Mouse (Mus musculus) brain, adult 2 months (tissue): ENCODE results near the gene Cdh6.

ENCODE experiments used
- DNase-seq: peaks from one replicate; pipeline ENCODE4 v3.0.0; 2011; ENCODE audit warnings: low read depth, low spot score

Cdh6 gene

DNA sequence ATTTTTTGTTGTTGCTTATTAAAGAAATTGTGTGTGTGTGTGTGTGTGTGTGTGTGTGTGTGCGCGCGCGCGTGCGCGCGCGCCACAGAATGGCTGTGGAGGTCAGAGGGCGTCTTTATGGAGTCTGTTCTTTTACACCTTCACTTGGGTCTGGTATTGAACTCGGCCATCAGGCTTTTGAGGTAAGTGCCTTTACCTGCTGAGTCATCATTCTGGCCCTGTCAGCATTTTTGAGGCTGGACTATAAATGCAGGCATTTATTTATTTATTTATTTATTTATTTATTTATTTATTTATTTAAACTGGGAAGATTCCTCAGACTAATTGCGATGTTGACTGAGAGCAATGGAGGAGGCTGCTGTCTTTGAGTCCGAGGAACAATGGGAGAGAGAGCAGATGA lies 109.8 kb downstream of the Cdh6 start:
- DNase-seq = no peak

DNA sequence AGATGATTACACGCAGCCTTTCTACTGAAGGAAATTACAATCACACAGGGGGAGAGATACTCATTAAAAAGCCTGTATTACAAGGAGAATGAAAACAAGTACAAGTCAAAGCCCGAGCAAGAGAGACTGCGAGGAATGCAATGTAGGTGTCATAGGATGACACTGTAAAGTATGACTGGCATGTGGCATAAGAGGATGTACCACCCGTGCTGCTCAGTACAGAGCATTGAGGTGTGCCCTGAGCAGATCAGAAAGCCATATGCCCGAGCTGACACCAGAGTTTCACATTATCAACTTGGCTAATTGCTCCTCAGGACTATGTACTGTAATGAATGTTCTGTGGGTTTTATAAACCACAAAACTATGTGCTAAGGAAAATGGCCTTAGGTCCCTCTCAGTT lies 115.7 kb downstream of the Cdh6 start:
- DNase-seq = no peak

DNA sequence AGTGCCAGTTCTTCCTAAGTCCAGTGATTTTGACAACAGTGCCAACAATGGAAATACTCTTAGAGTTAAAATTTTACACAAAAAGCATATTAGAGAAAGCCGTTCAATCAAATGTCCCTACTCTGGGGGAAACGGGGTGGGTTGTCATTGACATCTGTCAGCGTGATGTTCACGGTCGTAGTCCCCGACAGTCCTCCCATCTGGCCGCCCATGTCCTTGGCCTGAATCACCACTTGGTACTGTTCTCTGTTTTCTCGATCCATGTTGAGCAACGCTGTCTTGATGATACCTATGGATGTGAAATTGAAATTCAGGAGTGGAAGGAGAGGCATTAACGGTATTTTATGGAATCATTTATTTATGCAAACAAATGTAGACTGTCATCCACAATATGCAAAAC lies 116.2 kb downstream of the Cdh6 start:
- DNase-seq = no peak

DNA sequence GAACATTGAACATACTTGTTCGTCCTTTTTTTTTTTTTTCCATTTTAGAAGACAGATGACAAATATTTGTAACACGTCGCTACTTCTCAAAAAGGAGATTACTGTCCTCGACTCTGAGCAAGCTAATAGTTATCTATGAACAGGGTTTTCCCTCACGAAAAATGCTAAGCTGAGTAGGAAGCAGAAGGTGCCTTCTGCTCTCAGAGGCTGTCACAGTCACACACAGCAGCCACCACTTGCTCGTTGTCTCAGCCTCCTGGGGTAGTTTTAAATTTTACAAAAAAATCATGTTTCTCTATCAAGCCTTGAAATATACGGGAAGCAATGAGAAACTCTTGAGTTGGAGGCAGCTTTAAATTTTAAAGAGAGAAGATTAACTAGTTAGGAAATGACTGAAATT lies 125.6 kb downstream of the Cdh6 start:
- DNase-seq = peak; percentile 31

DNA sequence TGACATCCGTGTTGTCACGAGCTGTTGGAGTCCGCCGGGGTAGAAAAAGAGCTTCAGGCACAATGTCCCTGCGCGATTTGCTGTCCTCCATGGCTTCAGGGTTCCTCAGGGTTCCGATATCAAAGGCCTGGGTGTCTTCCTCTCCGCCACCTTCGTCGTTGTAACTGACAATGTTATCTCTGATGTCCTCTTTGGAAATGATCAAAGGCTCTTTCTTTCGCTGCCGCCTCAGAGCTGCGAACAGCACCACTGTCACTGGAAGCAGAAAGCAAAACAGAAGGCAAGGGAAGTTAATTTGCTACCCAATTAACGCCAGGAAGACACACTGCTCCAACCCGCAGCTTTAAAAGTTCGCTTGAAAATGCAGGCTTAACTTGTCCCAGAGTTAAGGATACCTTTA lies 139.0 kb downstream of the Cdh6 start:
- peak; percentile 21 for DNase-seq

DNA sequence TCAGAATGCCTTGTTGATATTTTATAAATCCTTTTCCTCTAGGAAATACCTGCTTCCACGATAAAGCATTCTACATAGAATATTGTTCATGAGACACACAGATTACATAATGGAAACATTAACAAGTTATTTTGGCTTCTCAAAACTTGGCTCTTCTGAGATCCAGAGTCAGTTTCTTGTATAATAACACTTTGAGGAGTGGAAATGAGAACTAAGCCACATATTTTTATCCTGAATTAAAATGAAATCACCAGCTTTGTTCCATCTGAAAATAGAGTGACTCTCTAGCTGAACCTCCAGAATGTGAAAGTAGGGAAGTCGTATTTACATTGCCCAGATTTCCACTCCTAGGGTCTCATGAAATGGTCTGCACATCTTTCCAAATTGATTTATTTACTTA lies 142.8 kb downstream of the Cdh6 start:
- DNase-seq = peak; percentile 53

DNA sequence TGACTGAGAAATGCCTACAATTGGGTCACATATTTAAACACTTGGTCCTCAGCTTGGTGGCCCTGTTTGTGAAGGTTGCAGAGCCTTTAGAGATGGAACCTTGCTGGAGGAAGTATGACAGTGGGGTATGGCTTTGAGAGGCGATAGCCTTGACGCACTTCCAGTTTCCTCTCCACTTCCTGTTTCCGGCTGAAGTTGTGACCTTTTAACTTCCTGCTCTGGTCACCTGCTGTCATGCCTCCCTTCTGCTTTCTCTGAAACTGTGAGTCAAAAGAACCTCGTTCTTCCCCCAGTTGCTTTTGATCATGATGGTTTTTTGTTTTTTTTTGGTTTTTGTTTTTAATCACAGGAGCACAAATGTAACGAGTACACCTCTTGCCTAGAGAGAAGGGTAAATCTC lies 146.0 kb downstream of the Cdh6 start:
- no peak for DNase-seq

DNA sequence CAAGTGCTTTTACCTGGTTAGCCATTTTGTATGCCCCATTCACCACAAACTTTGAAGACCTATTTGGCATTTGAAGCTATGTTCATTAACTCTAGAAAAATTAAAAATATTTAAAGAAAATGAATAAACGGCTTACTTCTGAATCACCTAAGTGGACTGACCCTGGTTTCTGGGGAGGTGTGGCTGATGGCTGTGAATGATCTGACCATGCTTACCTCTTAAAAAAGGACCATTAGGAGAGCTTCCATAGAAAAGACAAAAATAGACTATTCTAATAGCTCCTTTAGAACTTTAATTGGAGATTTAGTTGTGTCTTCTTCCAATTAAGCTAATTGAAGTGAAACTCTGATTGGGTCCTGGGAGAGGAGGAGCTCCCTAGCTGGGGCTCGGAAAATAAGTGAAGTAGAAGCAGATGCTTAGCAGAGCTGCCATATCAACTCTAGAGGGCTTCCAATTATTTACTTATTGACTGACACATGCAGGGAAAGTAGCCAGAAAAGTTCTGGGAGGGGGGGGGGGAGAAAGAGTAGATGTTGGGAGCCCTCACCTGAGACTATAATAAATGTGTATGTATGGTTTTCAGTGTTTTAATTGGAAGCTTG lies 156.6 kb downstream of the Cdh6 start:
- no peak for DNase-seq

DNA sequence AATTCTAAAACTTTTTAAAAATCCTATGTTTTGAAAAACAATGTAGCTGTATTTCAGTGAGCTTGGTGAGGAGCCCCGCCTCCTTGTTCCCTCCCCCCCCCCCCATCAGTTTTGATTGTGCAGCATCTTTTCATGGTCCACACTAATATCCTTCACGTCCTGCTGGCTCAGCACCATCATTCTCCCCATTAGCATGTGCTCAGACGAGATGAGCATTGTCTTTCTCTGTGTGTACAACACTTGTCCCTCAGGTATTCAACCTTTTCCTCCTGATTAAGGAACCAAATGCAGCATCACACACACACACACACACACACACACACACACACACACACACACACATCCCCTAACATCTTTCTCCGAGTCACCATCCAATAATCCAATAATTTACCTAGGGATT lies 164.7 kb downstream of the Cdh6 start:
- no peak for DNase-seq

DNA sequence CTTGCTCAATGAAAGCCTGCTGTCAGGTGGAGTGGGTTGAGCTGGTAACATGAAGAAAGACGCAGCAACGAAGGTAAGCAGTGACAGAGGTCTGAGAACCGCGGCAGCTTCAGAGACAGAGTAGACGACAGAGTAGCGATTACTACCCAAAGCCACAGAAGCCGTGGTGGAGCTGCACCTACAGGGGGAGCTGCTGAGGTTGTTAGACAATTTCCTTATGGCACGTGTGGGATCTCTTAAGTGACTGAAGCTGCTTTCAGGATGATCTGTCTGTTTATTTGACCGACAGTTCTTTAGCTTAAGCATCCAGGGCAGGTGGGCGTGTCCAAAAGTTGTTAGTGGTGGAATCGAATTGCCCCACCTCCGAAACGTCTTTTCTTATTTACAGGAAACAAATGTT lies 167.5 kb downstream of the Cdh6 start:
- DNase-seq = no peak

DNA sequence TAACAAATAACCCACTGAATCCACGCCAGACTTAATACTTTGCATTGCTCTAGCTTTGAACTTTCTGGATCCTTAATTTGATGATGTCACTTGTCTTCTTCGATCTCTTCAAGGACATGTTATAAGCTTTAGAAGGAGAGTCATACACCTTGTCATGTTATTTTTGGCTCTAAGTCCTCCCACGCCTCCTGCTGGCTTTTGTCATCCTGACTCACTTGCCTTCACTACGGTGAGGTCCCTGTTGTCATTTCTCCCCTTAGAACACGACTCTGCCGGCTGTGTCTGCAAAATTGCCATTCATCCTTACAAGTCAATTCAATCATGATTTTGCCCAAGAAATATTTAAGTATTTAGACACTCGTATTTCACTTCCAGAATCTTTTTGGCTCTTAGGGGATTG lies 171.9 kb downstream of the Cdh6 start:
- DNase-seq = peak; percentile 57

DNA sequence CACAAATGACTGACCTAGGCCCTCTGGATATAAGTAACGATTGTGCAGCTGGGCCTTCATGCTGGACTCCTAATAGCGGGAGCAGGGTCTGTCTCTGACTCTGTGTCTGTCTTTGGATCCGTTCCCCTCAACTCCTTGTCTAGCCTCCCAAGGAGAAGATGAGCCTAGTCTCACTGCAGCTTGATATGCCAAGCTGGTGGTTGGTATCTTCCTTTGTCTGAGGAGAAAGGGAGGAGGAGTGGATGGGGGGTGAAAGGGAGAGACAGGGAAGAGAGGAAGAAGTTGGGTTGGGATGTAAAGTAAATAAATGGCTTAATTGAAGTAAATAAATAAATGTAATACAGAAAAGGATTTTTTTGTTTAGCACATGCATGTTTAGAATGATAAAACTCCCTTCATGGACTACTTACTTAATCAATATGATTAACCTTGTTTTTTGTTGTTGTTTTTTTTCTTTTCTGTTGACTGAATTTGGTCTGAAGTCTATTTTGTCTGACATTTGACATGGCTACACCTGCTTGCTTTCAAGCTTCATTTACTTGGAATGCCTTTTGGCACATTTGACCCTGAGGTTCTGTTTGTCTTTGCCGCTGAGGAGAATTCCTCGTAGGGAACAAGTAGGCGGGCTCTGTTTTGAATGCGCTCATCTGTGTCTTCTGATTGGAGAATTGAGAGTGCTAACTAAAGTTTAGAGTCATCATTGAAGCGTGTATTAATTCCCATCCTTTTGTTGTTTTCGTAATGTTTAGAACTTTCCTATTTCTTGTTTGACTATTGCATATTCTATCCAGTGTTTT lies 178.7 kb downstream of the Cdh6 start:
- no peak for DNase-seq
